Mouse (Mus musculus): Measurements from ENCODE around the gene Tbx4. TPM values are rescaled to one million over a fixed set of nuclear protein-coding genes. Genes with fewer than 3 reads are reported as not detected.

The Tbx4 gene
- not detected for total RNA-seq (2023)

DNA sequence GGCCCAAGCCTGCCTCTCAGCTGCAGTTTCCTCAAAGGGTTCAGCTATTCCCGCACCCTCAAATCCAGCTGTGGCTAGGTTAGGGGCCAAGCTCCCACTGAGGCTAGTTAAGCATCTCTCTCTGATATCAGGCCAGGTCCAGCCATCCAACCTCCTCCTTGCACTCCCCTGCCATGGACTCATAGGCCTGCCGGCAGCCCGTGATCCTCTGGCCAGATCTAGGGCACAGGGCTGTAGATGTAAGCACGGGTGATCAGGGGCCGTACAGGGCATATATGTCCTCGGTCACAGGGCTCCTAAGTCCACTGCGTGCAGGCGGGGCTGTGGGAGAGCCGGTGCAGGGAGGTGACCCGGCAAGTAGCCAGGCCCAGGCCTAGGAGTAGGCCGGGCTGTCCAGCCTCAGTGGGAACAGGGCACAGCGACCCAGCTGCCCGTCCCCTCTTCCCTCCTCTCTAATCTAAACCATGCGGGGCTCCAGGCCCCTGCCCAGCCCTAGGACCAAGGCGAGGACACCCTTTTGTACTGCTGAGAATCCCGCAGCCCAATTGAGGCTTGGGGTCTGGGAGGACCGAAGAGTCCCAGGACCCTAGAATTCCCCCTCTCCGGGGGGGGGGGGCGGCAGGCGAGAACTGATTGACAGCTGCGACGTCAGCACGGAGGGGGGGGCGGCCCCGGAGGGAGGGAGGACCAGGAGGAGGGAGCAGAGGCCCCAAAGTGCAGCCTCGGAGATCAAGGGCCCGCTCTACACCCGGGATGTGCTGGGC lies at the start of gene Tbx4:
Tbx4 (plus strand) TSS at position 758 of the 764 bp plus-strand sequence.

DNA sequence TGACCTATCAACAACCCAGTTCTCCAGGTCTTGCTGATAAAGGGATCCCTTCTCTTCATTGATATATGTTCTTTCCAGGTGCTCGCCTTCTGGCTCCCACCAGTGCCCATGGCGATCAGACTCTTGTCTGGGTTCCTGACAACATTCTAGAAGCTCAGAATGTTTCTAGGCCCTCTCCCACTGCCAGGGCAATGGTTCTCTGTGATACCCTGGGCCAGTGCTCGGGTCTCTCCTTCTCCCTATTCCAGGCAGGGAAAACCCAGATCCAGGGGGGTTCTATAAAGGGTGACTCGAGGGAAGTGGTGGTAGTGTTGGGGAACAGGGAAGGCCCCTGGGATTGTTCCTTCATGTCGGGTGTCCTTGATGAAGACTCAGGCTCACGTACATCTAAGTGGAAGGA lies 36.0 kb upstream of the Tbx4 start, which contains the start of gene Gm11444:
Gm11444 (minus strand) TSS at position 101 of the 400 bp plus-strand sequence.

Other genes with a start within 250 kb of the Tbx4 start
- gene Tbx2, start 53.9 kb upstream of the Tbx4 start, total RNA-seq (2023), result under 1 TPM; 0.43 to 0.60 TPM
- not detected for gene Gm11444, start 36.1 kb upstream of the Tbx4 start, total RNA-seq (2023)

Measured in monocyte, adult 59 days (primary cell).